Mouse (Mus musculus): ENCODE results near the gene Dab2ip. TPM values are rescaled to one million over a fixed set of nuclear protein-coding genes. Genes with fewer than 3 reads are reported as not detected.

Gene Dab2ip
- total RNA-seq, 2 experiments from 2014 or later = 102 to 108 TPM

- DNase-seq = no peak
Measured at GRCm38 (mm10) chr2:35595718-35596117, 37.7 kb downstream of the Dab2ip start.

DNA sequence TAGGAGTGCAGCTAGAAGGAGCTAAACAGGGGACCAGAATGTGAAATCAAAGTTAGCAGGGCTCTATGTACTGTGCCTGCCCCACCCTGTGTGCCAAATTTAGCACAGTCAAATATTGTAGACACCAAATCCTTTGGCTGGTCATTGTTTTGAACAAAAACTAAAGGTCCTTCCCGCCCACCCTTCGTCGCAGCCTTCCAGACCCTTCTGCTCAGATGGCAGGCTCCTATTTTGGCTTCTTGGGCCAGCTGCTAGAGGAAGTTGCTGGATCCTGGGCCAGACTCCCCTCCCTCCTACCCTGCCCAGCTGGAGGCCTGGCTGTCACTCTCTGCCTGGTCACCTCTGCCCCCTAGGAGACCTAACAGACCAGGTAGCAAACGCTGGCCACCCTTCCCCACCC, 38.7 kb downstream of the Dab2ip start:
- no peak for DNase-seq

DNA sequence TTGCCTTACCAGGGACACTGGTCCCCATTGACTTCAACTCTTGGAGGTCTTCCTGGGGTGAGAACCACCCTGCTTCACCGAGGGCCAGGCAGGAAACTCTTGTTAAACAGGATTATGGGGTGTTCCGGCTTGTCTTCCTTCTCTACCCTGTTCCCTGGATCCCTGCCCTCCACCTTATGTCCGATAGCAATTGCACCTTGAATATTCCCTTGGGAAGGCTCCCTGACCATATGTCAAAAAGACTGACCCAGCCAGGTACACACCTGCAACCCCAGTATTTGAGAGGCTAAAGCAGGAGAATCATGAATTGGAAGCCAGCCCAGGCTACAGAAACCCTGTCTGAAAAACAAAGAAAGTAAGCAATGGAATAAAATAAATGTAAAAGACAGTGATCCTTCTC, 40.8 kb downstream of the Dab2ip start:
- no peak for DNase-seq

- no peak for DNase-seq
Measured at GRCm38 (mm10) chr2:35601665-35602064, 43.6 kb downstream of the Dab2ip start.

- no peak for DNase-seq
Measured at GRCm38 (mm10) chr2:35607476-35607875, 49.4 kb downstream of the Dab2ip start.

DNA sequence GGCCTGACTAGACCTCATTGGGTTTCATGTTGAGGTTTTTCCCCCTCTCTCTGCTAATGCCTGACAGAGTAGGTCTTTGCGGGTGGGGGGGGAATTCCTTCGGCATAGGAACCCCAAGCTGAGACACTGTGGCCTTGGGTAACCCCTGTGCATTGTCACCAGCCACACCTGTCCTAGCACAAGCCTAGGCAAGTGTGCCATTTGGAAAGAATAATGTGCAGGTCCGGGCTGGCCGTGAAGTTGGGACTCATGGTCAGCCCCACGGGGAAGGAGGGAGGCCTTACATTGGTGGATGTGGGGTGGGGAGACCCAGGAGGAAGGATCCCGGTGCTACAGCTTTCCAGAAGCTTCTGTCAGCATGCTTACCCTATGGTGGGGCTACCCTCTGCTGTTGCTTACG, 50.8 kb downstream of the Dab2ip start:
- DNase-seq = no peak

- no peak for DNase-seq
Measured at GRCm38 (mm10) chr2:35609317-35609716, 51.3 kb downstream of the Dab2ip start.

- peak; percentile 62 to 67 for DNase-seq
Measured at GRCm38 (mm10) chr2:35610168-35610951, 52.3 kb downstream of the Dab2ip start.

- DNase-seq = peak in 1 of 2 experiments; percentile 24
Measured at GRCm38 (mm10) chr2:35610976-35611375, 52.9 kb downstream of the Dab2ip start.

DNA sequence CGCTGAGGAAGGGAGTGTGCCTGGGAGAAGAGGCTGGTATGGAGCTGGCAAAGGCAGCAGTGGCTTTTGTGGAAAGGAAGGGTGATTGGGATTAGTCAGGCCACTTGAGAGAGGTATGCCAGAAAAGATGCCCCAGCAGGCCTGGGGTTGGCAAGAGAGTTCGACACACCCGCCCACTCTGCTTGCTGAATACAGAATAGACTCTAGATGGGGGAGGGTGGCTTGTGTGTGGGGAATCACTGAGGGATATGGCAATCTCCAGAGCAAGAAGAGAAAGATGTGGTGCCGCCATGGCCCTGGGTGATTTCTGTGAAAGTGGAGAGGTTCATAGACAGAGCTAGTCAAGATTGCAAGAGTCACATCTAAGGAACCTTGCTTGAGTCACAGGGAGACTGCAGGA, 53.6 kb downstream of the Dab2ip start:
- no peak for DNase-seq

- DNase-seq = no peak
Measured at GRCm38 (mm10) chr2:35612297-35612696, 54.2 kb downstream of the Dab2ip start.

- DNase-seq = no peak
Measured at GRCm38 (mm10) chr2:35613946-35614353, 55.9 kb downstream of the Dab2ip start.

DNA sequence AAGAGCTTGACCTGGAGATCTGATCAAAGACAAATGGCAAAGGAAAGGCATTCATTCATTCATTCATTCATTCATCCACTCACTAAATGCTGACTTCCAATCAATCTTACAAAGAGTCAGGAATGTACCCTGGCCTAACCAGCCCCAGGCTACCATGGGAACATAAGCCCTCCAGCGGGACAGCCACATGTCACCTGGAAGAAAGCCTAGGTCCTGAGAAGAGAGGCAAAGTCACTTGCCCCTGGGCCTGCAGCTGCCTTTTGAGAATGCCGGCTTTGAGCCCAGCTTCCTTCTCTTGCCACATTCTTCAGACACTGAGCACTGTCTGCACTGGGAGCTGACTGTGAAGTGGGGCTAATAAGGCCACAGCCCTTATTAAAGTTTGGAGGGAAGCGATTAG, 56.3 kb downstream of the Dab2ip start:
- DNase-seq = no peak

DNA sequence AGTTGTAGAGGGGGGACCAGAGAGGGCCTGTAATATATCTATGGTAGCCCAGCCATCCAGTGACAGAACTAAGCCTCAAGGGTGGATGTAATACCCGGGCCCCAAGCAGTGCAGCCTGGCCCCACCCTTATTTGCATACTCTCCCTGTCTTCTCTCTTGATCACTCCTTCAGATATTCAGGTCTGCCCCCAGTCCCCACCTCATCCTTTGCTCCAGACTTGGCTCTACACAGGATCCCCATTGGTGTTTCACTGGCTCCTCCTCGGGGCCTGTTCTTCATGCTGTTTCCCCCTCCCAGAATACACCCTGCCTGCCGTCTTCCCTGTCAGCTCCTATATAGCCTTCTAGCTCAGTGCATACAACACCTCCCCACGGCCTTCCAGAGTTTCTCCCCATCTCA, 57.3 kb downstream of the Dab2ip start:
- no peak for DNase-seq

- DNase-seq = no peak
Measured at GRCm38 (mm10) chr2:35615977-35616376, 57.9 kb downstream of the Dab2ip start.

- DNase-seq = no peak
Measured at GRCm38 (mm10) chr2:35616891-35617658, 59.0 kb downstream of the Dab2ip start.

DNA sequence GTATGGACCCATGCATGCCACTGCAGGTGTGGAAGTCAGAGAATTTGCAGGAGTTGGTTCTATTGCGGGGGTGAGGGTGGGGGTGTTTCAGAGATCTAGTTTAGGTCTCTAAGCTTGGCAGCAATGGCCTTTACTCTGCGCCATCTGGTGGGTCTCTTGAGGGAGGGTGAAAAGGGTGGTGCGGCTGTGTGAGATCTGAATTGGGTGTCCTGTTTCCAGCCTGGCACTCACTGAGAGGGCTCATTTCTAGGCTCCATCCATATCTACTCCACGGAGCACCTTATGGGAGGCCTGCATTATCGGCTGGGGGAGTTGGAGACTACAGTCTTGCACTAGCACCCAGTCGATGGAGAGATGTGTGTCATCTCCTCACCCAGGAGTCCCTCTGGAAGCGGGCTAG, 60.9 kb downstream of the Dab2ip start:
- DNase-seq = no peak

GRCm38 (mm10) chr2:35619532-35619931, 61.5 kb downstream of the Dab2ip start:
- DNase-seq = no peak

DNA sequence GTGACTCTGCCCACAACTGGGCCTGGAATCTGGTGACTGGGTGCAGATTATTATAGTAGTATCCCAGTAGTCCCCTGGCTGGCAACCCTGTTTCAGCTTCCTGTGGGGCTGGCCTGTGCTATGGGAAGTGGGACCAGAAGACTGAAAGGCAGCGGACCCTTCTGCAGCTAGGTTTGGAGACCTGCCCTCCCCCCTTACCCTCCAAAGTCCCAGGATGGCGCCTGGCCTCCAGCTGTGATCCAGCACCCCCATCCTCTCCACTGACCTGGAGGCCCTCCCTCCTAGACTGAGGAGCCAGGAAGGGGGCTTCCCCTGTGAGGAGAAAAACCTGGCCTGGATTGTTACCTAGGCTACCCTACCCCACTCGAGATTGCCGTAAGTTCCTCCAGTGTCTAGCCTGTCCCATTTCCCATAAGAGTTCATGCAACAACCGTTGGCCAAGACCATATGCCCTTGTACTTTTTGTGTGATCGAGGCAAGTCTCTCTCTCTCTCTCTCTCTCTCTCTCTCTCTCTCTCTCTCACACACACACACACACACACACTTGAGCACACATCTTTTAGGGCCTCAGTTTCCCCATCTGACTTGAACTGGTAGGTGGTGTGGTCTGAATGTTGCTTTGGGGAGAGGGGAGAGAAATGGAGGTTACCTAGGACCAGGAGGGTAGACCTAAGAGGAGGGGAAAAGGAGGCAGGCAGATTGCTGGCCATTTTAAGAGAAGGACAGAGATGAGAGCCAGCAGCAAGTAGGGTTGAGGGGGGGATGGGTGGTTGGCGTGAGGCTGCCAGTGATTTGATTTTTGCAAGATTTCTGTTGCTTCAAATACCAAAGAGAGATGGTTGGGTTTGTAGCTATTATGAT, 62.5 kb downstream of the Dab2ip start:
- no peak for DNase-seq

GRCm38 (mm10) chr2:35621225-35621519, 63.1 kb downstream of the Dab2ip start:
- DNase-seq = no peak

DNA sequence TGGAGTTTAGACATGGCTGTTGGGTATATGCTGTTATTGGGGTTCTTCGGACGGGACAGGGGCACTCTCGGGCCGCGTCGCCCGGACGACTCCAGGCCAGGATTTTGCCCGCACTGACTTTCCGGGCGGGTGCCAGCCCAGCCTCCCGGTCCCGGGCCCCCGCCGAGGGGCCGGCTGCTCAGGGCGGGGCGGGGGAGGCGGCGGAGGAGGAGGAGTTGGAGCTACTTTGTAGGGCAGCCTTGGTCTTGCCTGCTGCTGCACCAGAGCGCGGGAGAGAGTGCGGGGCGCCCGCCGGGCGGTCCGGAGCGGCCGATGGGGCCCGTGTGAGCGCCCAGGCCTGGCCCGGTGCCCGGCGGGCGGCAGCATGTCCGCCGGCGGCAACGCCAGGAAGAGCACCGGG, 63.7 kb downstream of the Dab2ip start:
- no peak for DNase-seq

- DNase-seq = no peak
Measured at GRCm38 (mm10) chr2:35622261-35623103, 64.4 kb downstream of the Dab2ip start.

Measured in layer of hippocampus, postnatal 36 days (tissue).